Mouse (Mus musculus) v-Abl transformed pro-B cells (cell line): ENCODE results near the gene Gm10309.

ENCODE experiments used
- in situ Hi-C, 2 experiments: fragments of 400-800 bp; cut with MboI; formaldehyde crosslinking; loops; one replicate each; pipeline ENCODE4 v1.15.1; 2025; ENCODE audit not compliant: unreplicated experiment in 2 of 2

Gene Gm10309

GRCm38 (mm10) chr17:86453673-86454350, 51.2 kb downstream of the Gm10309 start:
- in situ Hi-C loops = no loop called here

DNA sequence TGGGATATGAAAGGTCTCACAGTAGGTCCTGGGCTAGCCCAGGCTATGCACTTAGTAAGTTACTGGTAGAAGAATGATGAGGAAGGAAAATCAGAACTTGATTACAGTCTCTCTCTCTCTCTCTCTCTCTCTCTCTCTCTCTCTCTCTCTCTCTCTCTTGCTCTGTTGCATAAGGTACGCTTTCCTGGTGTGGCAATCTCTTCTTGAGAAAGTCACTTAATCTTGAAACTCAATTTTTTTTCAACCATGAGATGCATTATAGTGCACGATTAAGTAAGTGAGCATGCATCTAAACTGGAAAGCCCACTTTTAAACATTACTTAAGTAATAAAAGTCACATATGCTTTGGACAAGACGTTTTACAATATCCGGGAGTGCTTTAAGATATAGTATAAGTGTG, 52.1 kb downstream of the Gm10309 start:
- in situ Hi-C loops = no loop called here
